Mouse (Mus musculus): ENCODE measurements around the gene B3gnt7. TPM values are rescaled to one million over a fixed set of nuclear protein-coding genes. Genes with fewer than 3 reads are reported as not detected.

The B3gnt7 gene
- total RNA-seq, 1 experiment: 103 TPM

GRCm38 (mm10) chr1:86313096-86313771 is 10.6 kb downstream of the B3gnt7 start:
- DNase-seq (ENCODE audit: low read depth, low spot score): no peak
- Histone ChIP-seq H3K36me3 (ENCODE audit: control insufficient read depth, insufficient read depth, low read length, poor library complexity, severe bottlenecking) (no peaks in the 10 kb centered on the region), H3K4me1 (ENCODE audit: control insufficient read depth in 2 of 2, insufficient read depth in 2 of 2, low read length in 2 of 2, poor library complexity in 1 of 2) (peaks cover 6 to 19% of the 10 kb centered on the region in 2 experiments; a peak in 3 of 4 replicates), H3K9me3 (ENCODE audit: control insufficient read depth, insufficient read depth, low read depth, low read length) (no peaks in the 10 kb centered on the region), H3K27ac (ENCODE audit: insufficient read depth, low read depth, low read length, poor library complexity, severe bottlenecking) (peak overlapping the region; percentile 66), H3K9ac (ENCODE audit: insufficient read depth, low read depth, low read length, poor library complexity, severe bottlenecking) (peak overlapping the region; percentile 40; the same call in 1 of the 2 replicates), H3K4me3 (ENCODE audit: insufficient read depth in 1 of 2, low read depth in 1 of 2, low read length in 2 of 2, poor library complexity in 1 of 2, severe bottlenecking in 1 of 2) (peak overlapping the region in 1 of 2 experiments; percentile 26; a peak in 2 of 4 replicates)
- in situ Hi-C loops (cut with MboI; ENCODE audit: low sequenced_read_pairs in 2 of 2, unreplicated experiment in 2 of 2): no loop called here
- no peak for TF ChIP-seq MAFK (IDR thresholded peaks at IDR 0.05; ENCODE audit: insufficient read depth, low read depth, low read length)

- DNase-seq (ENCODE audit: low read depth, low spot score): no peak
- Histone ChIP-seq H3K9ac (ENCODE audit: insufficient read depth, low read depth, low read length, poor library complexity, severe bottlenecking) (peak overlapping the region; percentile 40; the same call in 1 of the 2 replicates), H3K9me3 (ENCODE audit: control insufficient read depth, insufficient read depth, low read depth, low read length) (no peaks in the 10 kb centered on the region), H3K27ac (ENCODE audit: insufficient read depth, low read depth, low read length, poor library complexity, severe bottlenecking) (peak overlapping the region; percentile 66), H3K4me1 (ENCODE audit: control insufficient read depth in 2 of 2, insufficient read depth in 2 of 2, low read length in 2 of 2, poor library complexity in 1 of 2) (peaks cover 6 to 19% of the 10 kb centered on the region in 2 experiments; a peak in 3 of 4 replicates), H3K36me3 (ENCODE audit: control insufficient read depth, insufficient read depth, low read length, poor library complexity, severe bottlenecking) (no peaks in the 10 kb centered on the region), H3K4me3 (ENCODE audit: insufficient read depth in 1 of 2, low read depth in 1 of 2, low read length in 2 of 2, poor library complexity in 1 of 2, severe bottlenecking in 1 of 2) (peak overlapping the region in 1 of 2 experiments; percentile 26; a peak in 2 of 4 replicates)
- in situ Hi-C loops (cut with MboI; ENCODE audit: low sequenced_read_pairs in 2 of 2, unreplicated experiment in 2 of 2): no loop called here
- TF ChIP-seq ZNF384 (IDR thresholded peaks at IDR 0.05; ENCODE audit: low read depth, low read length): no peak
- no peak for TF ChIP-seq ZC3H11A (IDR thresholded peaks at IDR 0.05; ENCODE audit: borderline replicate concordance, low read depth, low read length)
- no peak for TF ChIP-seq CHD2 (IDR thresholded peaks at IDR 0.05; ENCODE audit: low read depth, low read length)
- TF ChIP-seq HCFC1 (IDR thresholded peaks at IDR 0.05; ENCODE audit: borderline replicate concordance, insufficient read depth, low read length): no peak
- TF ChIP-seq MAFK (IDR thresholded peaks at IDR 0.05; ENCODE audit: insufficient read depth, low read depth, low read length): no peak
Observed at GRCm38 (mm10) chr1:86313772-86314125, 11.1 kb downstream of the B3gnt7 start.

GRCm38 (mm10) chr1:86320822-86321413 is 18.3 kb downstream of the B3gnt7 start:
- DNase-seq (ENCODE audit: low read depth, low spot score): no peak

GRCm38 (mm10) chr1:86336330-86336729 is 33.7 kb downstream of the B3gnt7 start:
- no peak for TF ChIP-seq CHD2 (IDR thresholded peaks at IDR 0.05; ENCODE audit: low read depth, low read length)
- TF ChIP-seq HCFC1 (IDR thresholded peaks at IDR 0.05; ENCODE audit: borderline replicate concordance, insufficient read depth, low read length): no peak
- TF ChIP-seq ZNF384 (IDR thresholded peaks at IDR 0.05; ENCODE audit: low read depth, low read length): no peak
- TF ChIP-seq MAFK (IDR thresholded peaks at IDR 0.05; ENCODE audit: insufficient read depth, low read depth, low read length): no peak
- TF ChIP-seq ZC3H11A (IDR thresholded peaks at IDR 0.05; ENCODE audit: borderline replicate concordance, low read depth, low read length): no peak
- in situ Hi-C loops (cut with MboI; ENCODE audit: low sequenced_read_pairs in 2 of 2, unreplicated experiment in 2 of 2): loop anchor here (5.0 to 10.0 kb wide), 2 partner anchors 149 to 152 kb away; no protein-coding TSS in a partner anchor

More at GRCm38 (mm10) chr1:86320822-86321413, 18.3 kb downstream of the B3gnt7 start:
- Histone ChIP-seq H3K27ac (ENCODE audit: insufficient read depth, low read depth, low read length, poor library complexity, severe bottlenecking) (no peak overlapping the region), H3K4me1 (ENCODE audit: control insufficient read depth in 2 of 2, insufficient read depth in 2 of 2, low read length in 2 of 2, poor library complexity in 1 of 2) (peaks cover 0 to 3% of the 10 kb centered on the region in 2 experiments; a peak in 1 of 4 replicates), H3K9ac (ENCODE audit: insufficient read depth, low read depth, low read length, poor library complexity, severe bottlenecking) (no peak overlapping the region), H3K9me3 (ENCODE audit: control insufficient read depth, insufficient read depth, low read depth, low read length) (no peaks in the 10 kb centered on the region), H3K4me3 (ENCODE audit: insufficient read depth in 1 of 2, low read depth in 1 of 2, low read length in 2 of 2, poor library complexity in 1 of 2, severe bottlenecking in 1 of 2) (no peak overlapping the region), H3K36me3 (ENCODE audit: control insufficient read depth, insufficient read depth, low read length, poor library complexity, severe bottlenecking) (no peaks in the 10 kb centered on the region)
- in situ Hi-C loops (cut with MboI; ENCODE audit: low sequenced_read_pairs in 2 of 2, unreplicated experiment in 2 of 2): no loop called here
- TF ChIP-seq CHD2 (IDR thresholded peaks at IDR 0.05; ENCODE audit: low read depth, low read length) (no peak), ZC3H11A (IDR thresholded peaks at IDR 0.05; ENCODE audit: borderline replicate concordance, low read depth, low read length) (no peak), HCFC1 (IDR thresholded peaks at IDR 0.05; ENCODE audit: borderline replicate concordance, insufficient read depth, low read length) (no peak), MAFK (IDR thresholded peaks at IDR 0.05; ENCODE audit: insufficient read depth, low read depth, low read length) (no peak), ZNF384 (IDR thresholded peaks at IDR 0.05; ENCODE audit: low read depth, low read length) (no peak)

More at GRCm38 (mm10) chr1:86336330-86336729, 33.7 kb downstream of the B3gnt7 start:
- H3K36me3 ChIP-seq (ENCODE audit: control insufficient read depth, insufficient read depth, low read length, poor library complexity, severe bottlenecking): no peaks in the 10 kb centered on the region
- H3K9me3 ChIP-seq (ENCODE audit: control insufficient read depth, insufficient read depth, low read depth, low read length): no peaks in the 10 kb centered on the region
- H3K4me3 ChIP-seq (ENCODE audit: insufficient read depth in 1 of 2, low read depth in 1 of 2, low read length in 2 of 2, poor library complexity in 1 of 2, severe bottlenecking in 1 of 2): no peak overlapping the region
- no peak overlapping the region for H3K9ac ChIP-seq (ENCODE audit: insufficient read depth, low read depth, low read length, poor library complexity, severe bottlenecking)
- no peak for DNase-seq (ENCODE audit: low read depth, low spot score)
- no peak overlapping the region for H3K27ac ChIP-seq (ENCODE audit: insufficient read depth, low read depth, low read length, poor library complexity, severe bottlenecking)
- peaks cover 0 to 10% of the 10 kb centered on the region in 2 experiments; a peak in 1 of 4 replicates for H3K4me1 ChIP-seq (ENCODE audit: control insufficient read depth in 2 of 2, insufficient read depth in 2 of 2, low read length in 2 of 2, poor library complexity in 1 of 2)

All from ES-E14 (cell line).